Mouse (Mus musculus): ENCODE results near the gene Tmem132a. TPM values are rescaled to one million over a fixed set of nuclear protein-coding genes. Genes with fewer than 3 reads are reported as not detected.
A peak's percentile ranks its signal among the peaks of the same experiment; 100 is the strongest.

Gene Tmem132a
- polyA plus RNA-seq, 1 experiment from 2014 or later = 59.3 TPM

GRCm38 (mm10) chr19:10832030-10832429 lies 37.7 kb downstream of the Tmem132a start:
- no peak overlapping the region for H3K4me2 ChIP-seq (replicated peaks; ENCODE audit: low read depth, low read length)
- H3K27ac ChIP-seq (ENCODE audit: low read length) = no peak overlapping the region
- no peak overlapping the region for H3K4me3 ChIP-seq (ENCODE audit: low read depth, low read length)
- no peak for ATAC-seq (ENCODE audit: insufficient number of reproducible peaks, insufficient read depth, low FRiP score, low read depth)
- no peaks in the 10 kb centered on the region for H3K27me3 ChIP-seq (ENCODE audit: control insufficient read depth, insufficient read depth, low read length)
- no peaks in the 10 kb centered on the region for H3K9me3 ChIP-seq (ENCODE audit: control insufficient read depth, low read depth, low read length)
- 74% methylated on average over 3 of the region's 3 CpGs for WGBS
- H3K36me3 ChIP-seq (ENCODE audit: control insufficient read depth, insufficient read depth, low read length) = no peaks in the 10 kb centered on the region
- no peaks in the 10 kb centered on the region for H3K4me1 ChIP-seq (ENCODE audit: control insufficient read depth, insufficient read depth, low read length)
- H3K9ac ChIP-seq (replicated peaks; ENCODE audit: low read depth, low read length) = no peak overlapping the region

- Histone ChIP-seq H3K36me3 (ENCODE audit: control insufficient read depth, insufficient read depth, low read length) (no peaks in the 10 kb centered on the region), H3K9ac (replicated peaks; ENCODE audit: low read depth, low read length) (no peak overlapping the region), H3K4me1 (ENCODE audit: control insufficient read depth, insufficient read depth, low read length) (no peaks in the 10 kb centered on the region), H3K27me3 (ENCODE audit: control insufficient read depth, insufficient read depth, low read length) (no peaks in the 10 kb centered on the region), H3K4me3 (ENCODE audit: low read depth, low read length) (no peak overlapping the region), H3K9me3 (ENCODE audit: control insufficient read depth, low read depth, low read length) (no peaks in the 10 kb centered on the region), H3K27ac (ENCODE audit: low read length) (no peak overlapping the region), H3K4me2 (replicated peaks; ENCODE audit: low read depth, low read length) (no peak overlapping the region)
- ATAC-seq (ENCODE audit: insufficient number of reproducible peaks, insufficient read depth, low FRiP score, low read depth) = peak; percentile 49; the same call in 1 of the 2 replicates
- 12% methylated on average over 5 of the region's 5 CpGs for WGBS
Measured at GRCm38 (mm10) chr19:10831424-10831823, 38.3 kb downstream of the Tmem132a start.

- Histone ChIP-seq H3K4me3 (ENCODE audit: low read depth, low read length) (no peak within 1 kb of the TSS), H3K27ac (ENCODE audit: low read length) (no peak within 1 kb of the TSS), H3K4me2 (replicated peaks; ENCODE audit: low read depth, low read length) (no peak within 1 kb of the TSS), H3K36me3 (ENCODE audit: control insufficient read depth, insufficient read depth, low read length) (no peaks in the 10 kb centered on the region), H3K9ac (replicated peaks; ENCODE audit: low read depth, low read length) (no peak within 1 kb of the TSS), H3K9me3 (ENCODE audit: control insufficient read depth, low read depth, low read length) (no peaks in the 10 kb centered on the region), H3K4me1 (ENCODE audit: control insufficient read depth, insufficient read depth, low read length) (no peaks in the 10 kb centered on the region), H3K27me3 (ENCODE audit: control insufficient read depth, insufficient read depth, low read length) (no peaks in the 10 kb centered on the region)
- WGBS = 88% methylated on average over 16 of the region's 16 CpGs
- no peak for ATAC-seq (ENCODE audit: insufficient number of reproducible peaks, insufficient read depth, low FRiP score, low read depth)
Measured at GRCm38 (mm10) chr19:10829436-10830175, 40.1 kb downstream of the Tmem132a start, which contains the start of gene Cd6. TSS of gene Cd6 (minus strand) at chr19:10830058.

- 90% methylated on average over 5 of the region's 5 CpGs for WGBS
- no peaks in the 10 kb centered on the region for H3K27me3 ChIP-seq (ENCODE audit: control insufficient read depth, insufficient read depth, low read length)
Measured at GRCm38 (mm10) chr19:10828321-10828720, 41.4 kb downstream of the Tmem132a start.

GRCm38 (mm10) chr19:10824061-10824460 lies 45.7 kb downstream of the Tmem132a start:
- Histone ChIP-seq H3K9ac (replicated peaks; ENCODE audit: low read depth, low read length) (no peak overlapping the region), H3K36me3 (ENCODE audit: control insufficient read depth, insufficient read depth, low read length) (no peaks in the 10 kb centered on the region), H3K4me1 (ENCODE audit: control insufficient read depth, insufficient read depth, low read length) (no peaks in the 10 kb centered on the region), H3K27ac (ENCODE audit: low read length) (no peak overlapping the region), H3K9me3 (ENCODE audit: control insufficient read depth, low read depth, low read length) (no peaks in the 10 kb centered on the region), H3K4me3 (ENCODE audit: low read depth, low read length) (no peak overlapping the region), H3K4me2 (replicated peaks; ENCODE audit: low read depth, low read length) (no peak overlapping the region), H3K27me3 (ENCODE audit: control insufficient read depth, insufficient read depth, low read length) (no peaks in the 10 kb centered on the region)
- ATAC-seq (ENCODE audit: insufficient number of reproducible peaks, insufficient read depth, low FRiP score, low read depth) = no peak
- 75% methylated on average over 7 of the region's 7 CpGs for WGBS

More at GRCm38 (mm10) chr19:10828321-10828720, 41.4 kb downstream of the Tmem132a start:
- Histone ChIP-seq H3K4me1 (ENCODE audit: control insufficient read depth, insufficient read depth, low read length) (no peaks in the 10 kb centered on the region), H3K4me2 (replicated peaks; ENCODE audit: low read depth, low read length) (no peak overlapping the region), H3K4me3 (ENCODE audit: low read depth, low read length) (no peak overlapping the region), H3K9me3 (ENCODE audit: control insufficient read depth, low read depth, low read length) (no peaks in the 10 kb centered on the region), H3K27ac (ENCODE audit: low read length) (no peak overlapping the region), H3K36me3 (ENCODE audit: control insufficient read depth, insufficient read depth, low read length) (no peaks in the 10 kb centered on the region), H3K9ac (replicated peaks; ENCODE audit: low read depth, low read length) (no peak overlapping the region)
- no peak for ATAC-seq (ENCODE audit: insufficient number of reproducible peaks, insufficient read depth, low FRiP score, low read depth)

GRCm38 (mm10) chr19:10822534-10822933 lies 47.2 kb downstream of the Tmem132a start:
- H3K27ac ChIP-seq (ENCODE audit: low read length) = no peak overlapping the region
- H3K27me3 ChIP-seq (ENCODE audit: control insufficient read depth, insufficient read depth, low read length) = no peaks in the 10 kb centered on the region
- H3K4me2 ChIP-seq (replicated peaks; ENCODE audit: low read depth, low read length) = no peak overlapping the region
- no peaks in the 10 kb centered on the region for H3K9me3 ChIP-seq (ENCODE audit: control insufficient read depth, low read depth, low read length)
- H3K36me3 ChIP-seq (ENCODE audit: control insufficient read depth, insufficient read depth, low read length) = no peaks in the 10 kb centered on the region
- H3K9ac ChIP-seq (replicated peaks; ENCODE audit: low read depth, low read length) = no peak overlapping the region
- H3K4me1 ChIP-seq (ENCODE audit: control insufficient read depth, insufficient read depth, low read length) = no peaks in the 10 kb centered on the region
- H3K4me3 ChIP-seq (ENCODE audit: low read depth, low read length) = no peak overlapping the region
- no peak for ATAC-seq (ENCODE audit: insufficient number of reproducible peaks, insufficient read depth, low FRiP score, low read depth)
- WGBS = 89% methylated on average over 4 of the region's 4 CpGs

GRCm38 (mm10) chr19:10821319-10821718 lies 48.4 kb downstream of the Tmem132a start:
- WGBS = 67% methylated on average over 7 of the region's 7 CpGs
- H3K4me2 ChIP-seq (replicated peaks; ENCODE audit: low read depth, low read length) = no peak overlapping the region
- H3K27ac ChIP-seq (ENCODE audit: low read length) = no peak overlapping the region
- no peak overlapping the region for H3K4me3 ChIP-seq (ENCODE audit: low read depth, low read length)
- H3K9me3 ChIP-seq (ENCODE audit: control insufficient read depth, low read depth, low read length) = no peaks in the 10 kb centered on the region
- H3K4me1 ChIP-seq (ENCODE audit: control insufficient read depth, insufficient read depth, low read length) = no peaks in the 10 kb centered on the region
- no peak overlapping the region for H3K9ac ChIP-seq (replicated peaks; ENCODE audit: low read depth, low read length)
- no peaks in the 10 kb centered on the region for H3K36me3 ChIP-seq (ENCODE audit: control insufficient read depth, insufficient read depth, low read length)
- no peaks in the 10 kb centered on the region for H3K27me3 ChIP-seq (ENCODE audit: control insufficient read depth, insufficient read depth, low read length)
- ATAC-seq (ENCODE audit: insufficient number of reproducible peaks, insufficient read depth, low FRiP score, low read depth) = no peak

- H3K36me3 ChIP-seq (ENCODE audit: control insufficient read depth, insufficient read depth, low read length) = no peaks in the 10 kb centered on the region
Measured at GRCm38 (mm10) chr19:10818217-10818946, 51.4 kb downstream of the Tmem132a start.

More at GRCm38 (mm10) chr19:10818217-10818946, 51.4 kb downstream of the Tmem132a start:
- H3K4me2 ChIP-seq (replicated peaks; ENCODE audit: low read depth, low read length) = peak overlapping the region; percentile 30
- ATAC-seq (ENCODE audit: insufficient number of reproducible peaks, insufficient read depth, low FRiP score, low read depth) = peak; percentile 84
- no peaks in the 10 kb centered on the region for H3K9me3 ChIP-seq (ENCODE audit: control insufficient read depth, low read depth, low read length)
- H3K27ac ChIP-seq (ENCODE audit: low read length) = peak overlapping the region; percentile 23
- H3K27me3 ChIP-seq (ENCODE audit: control insufficient read depth, insufficient read depth, low read length) = no peaks in the 10 kb centered on the region
- no peak overlapping the region; the same call in 1 of the 2 replicates for H3K4me3 ChIP-seq (ENCODE audit: low read depth, low read length)
- WGBS = 29% methylated on average over 17 of the region's 17 CpGs
- no peaks in the 10 kb centered on the region for H3K4me1 ChIP-seq (ENCODE audit: control insufficient read depth, insufficient read depth, low read length)
- no peak overlapping the region for H3K9ac ChIP-seq (replicated peaks; ENCODE audit: low read depth, low read length)

All from stomach, embryonic 14.5 days (tissue).